Mouse (Mus musculus): ENCODE data around the gene Nav1. TPM values are rescaled to one million over a fixed set of nuclear protein-coding genes. Genes with fewer than 3 reads are reported as not detected.
A peak's percentile ranks its signal among the peaks of the same experiment; 100 is the strongest.

The Nav1 gene
- polyA plus RNA-seq, 1 experiment: 26.8 TPM

DNA sequence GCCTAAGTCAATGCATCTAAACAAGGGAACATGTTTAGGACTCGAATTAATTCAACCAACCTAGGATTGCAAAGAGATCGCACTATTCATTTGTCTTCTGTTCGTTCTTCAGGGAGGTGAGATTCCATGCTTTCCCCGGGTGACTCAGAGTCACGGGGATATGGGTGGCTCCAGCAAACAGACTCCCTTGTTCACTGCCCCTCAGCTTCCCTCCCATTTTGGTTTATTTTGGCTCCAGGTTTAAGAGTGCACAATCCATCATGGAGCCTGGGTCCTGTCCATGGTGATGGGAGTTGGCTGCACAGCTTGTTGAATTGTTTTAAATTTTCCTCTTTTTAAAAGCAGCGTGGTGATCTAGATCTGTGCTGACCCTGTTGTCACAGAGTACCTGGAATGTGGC, 123.1 kb downstream of the Nav1 start:
- DNase-seq: no peak
- no peak overlapping the region for H3K4me3 ChIP-seq (replicated peaks; ENCODE audit: insufficient read depth, low read depth, low read length)
- H3K4me1 ChIP-seq (ENCODE audit: control insufficient read depth, insufficient read depth, low read length): no peaks in the 10 kb centered on the region
- TF ChIP-seq POLR2A (IDR thresholded peaks at IDR 0.05; ENCODE audit: borderline replicate concordance, insufficient read depth, low read length): no peak
- no peak for TF ChIP-seq CTCF (IDR thresholded peaks at IDR 0.05; ENCODE audit: borderline replicate concordance, insufficient read depth, low read depth, low read length)
- WGBS: 96% methylated on average over 6 of the region's 6 CpGs
- H3K27me3 ChIP-seq (ENCODE audit: control insufficient read depth, insufficient read depth, low read length): no peaks in the 10 kb centered on the region
- H3K27ac ChIP-seq (ENCODE audit: insufficient read depth, low read length): no peak overlapping the region

DNA sequence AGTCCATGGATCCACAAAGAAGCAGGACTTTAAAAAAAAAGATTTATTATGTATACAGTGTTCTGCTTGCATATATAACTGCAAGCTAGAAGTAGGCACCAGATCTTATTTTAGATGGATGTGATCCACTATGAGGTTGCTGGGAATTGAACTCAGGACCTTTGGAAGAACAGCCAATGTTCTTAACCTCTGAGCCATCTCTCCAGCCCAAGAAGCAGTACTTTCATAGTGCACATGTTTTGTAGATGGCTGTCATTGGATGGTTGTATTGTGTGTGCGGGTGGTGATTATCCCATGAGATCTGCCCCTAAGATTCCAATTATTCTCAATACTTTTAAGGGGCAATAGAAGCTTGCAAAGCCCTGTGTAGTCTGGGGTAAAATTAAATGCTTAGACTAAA, 124.4 kb downstream of the Nav1 start:
- no peak for DNase-seq
- TF ChIP-seq POLR2A (IDR thresholded peaks at IDR 0.05; ENCODE audit: borderline replicate concordance, insufficient read depth, low read length) (no peak), CTCF (IDR thresholded peaks at IDR 0.05; ENCODE audit: borderline replicate concordance, insufficient read depth, low read depth, low read length) (no peak)
- 100% methylated on average over 1 of the region's 1 CpGs for WGBS
- no peak overlapping the region for H3K27ac ChIP-seq (ENCODE audit: insufficient read depth, low read length)
- H3K4me1 ChIP-seq (ENCODE audit: control insufficient read depth, insufficient read depth, low read length): no peaks in the 10 kb centered on the region; the same call in 1 of the 2 replicates
- H3K27me3 ChIP-seq (ENCODE audit: control insufficient read depth, insufficient read depth, low read length): no peaks in the 10 kb centered on the region
- no peak overlapping the region for H3K4me3 ChIP-seq (replicated peaks; ENCODE audit: insufficient read depth, low read depth, low read length)

DNA sequence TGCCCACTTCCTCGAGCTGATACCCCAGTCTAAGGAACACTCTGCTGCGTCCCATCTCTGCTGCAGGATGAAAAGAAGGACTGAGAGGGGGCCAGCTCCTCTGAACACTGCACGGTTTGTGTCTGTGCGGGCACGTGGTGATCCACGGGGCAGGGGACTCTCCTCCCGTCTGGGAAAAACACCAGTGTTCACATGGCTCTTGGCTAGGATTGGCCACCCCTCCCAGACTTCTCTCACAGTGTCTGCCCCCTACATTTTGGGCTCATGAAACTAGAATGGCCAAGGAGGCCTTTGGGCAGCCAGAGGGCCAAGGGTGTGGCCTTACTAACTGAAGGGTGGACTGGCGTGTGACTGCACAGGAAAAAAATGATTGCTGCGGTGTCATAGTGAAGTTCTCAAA, 125.4 kb downstream of the Nav1 start:
- TF ChIP-seq POLR2A (IDR thresholded peaks at IDR 0.05; ENCODE audit: borderline replicate concordance, insufficient read depth, low read length) (no peak), CTCF (IDR thresholded peaks at IDR 0.05; ENCODE audit: borderline replicate concordance, insufficient read depth, low read depth, low read length) (no peak)
- H3K27ac ChIP-seq (ENCODE audit: insufficient read depth, low read length): no peak overlapping the region
- H3K27me3 ChIP-seq (ENCODE audit: control insufficient read depth, insufficient read depth, low read length): no peaks in the 10 kb centered on the region
- H3K4me1 ChIP-seq (ENCODE audit: control insufficient read depth, insufficient read depth, low read length): no peaks in the 10 kb centered on the region; the same call in 1 of the 2 replicates
- no peak overlapping the region for H3K4me3 ChIP-seq (replicated peaks; ENCODE audit: insufficient read depth, low read depth, low read length)
- 77% methylated on average over 9 of the region's 9 CpGs for WGBS
- DNase-seq: peak in 1 of 2 experiments; percentile 13

DNA sequence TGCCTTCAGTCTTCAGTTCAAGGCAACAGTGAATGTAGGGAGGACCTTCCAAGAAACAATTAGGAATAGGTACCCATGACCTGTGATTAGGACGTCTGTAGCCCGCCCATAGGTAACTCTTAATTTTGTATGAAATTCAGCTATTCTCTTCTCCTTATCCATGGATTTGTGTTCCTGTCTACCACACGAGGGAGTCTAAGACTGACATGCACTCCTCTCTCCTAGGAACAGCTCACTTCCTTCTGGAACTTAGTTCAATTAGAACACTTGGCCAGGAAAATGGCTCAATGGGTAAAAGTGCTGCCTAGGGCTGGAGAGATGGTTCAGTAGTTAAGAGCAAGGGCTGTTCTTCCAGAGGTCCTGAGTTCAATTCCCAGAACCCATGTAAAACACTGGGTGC, 126.3 kb downstream of the Nav1 start:
- 78% methylated on average over 3 of the region's 3 CpGs for WGBS
- Histone ChIP-seq H3K27me3 (ENCODE audit: control insufficient read depth, insufficient read depth, low read length) (no peaks in the 10 kb centered on the region), H3K4me1 (ENCODE audit: control insufficient read depth, insufficient read depth, low read length) (no peaks in the 10 kb centered on the region; the same call in 1 of the 2 replicates), H3K4me3 (replicated peaks; ENCODE audit: insufficient read depth, low read depth, low read length) (no peak overlapping the region), H3K27ac (ENCODE audit: insufficient read depth, low read length) (no peak overlapping the region)
- no peak for DNase-seq
- TF ChIP-seq POLR2A (IDR thresholded peaks at IDR 0.05; ENCODE audit: borderline replicate concordance, insufficient read depth, low read length) (no peak), CTCF (IDR thresholded peaks at IDR 0.05; ENCODE audit: borderline replicate concordance, insufficient read depth, low read depth, low read length) (no peak)

DNA sequence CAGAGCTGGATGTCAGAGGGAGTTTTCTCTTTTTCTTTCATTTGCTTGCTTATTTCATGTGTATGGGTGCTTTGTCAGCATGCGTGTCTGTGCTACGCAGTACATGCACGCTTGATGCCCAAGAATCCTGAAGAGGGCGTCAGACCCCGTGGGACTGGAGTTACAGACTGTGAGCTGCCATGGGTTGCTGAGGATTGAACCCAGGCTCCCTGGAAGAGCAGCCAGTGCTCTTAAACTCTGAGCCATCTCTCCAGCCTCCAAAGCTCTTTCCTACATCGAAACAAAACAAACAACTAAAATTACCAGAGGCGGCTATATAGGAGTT, 131.6 kb downstream of the Nav1 start:
- 94% methylated on average over 7 of the region's 7 CpGs for WGBS
- Histone ChIP-seq H3K27ac (ENCODE audit: insufficient read depth, low read length) (no peak overlapping the region), H3K4me1 (ENCODE audit: control insufficient read depth, insufficient read depth, low read length) (no peaks in the 10 kb centered on the region; the same call in 1 of the 2 replicates), H3K27me3 (ENCODE audit: control insufficient read depth, insufficient read depth, low read length) (no peaks in the 10 kb centered on the region), H3K4me3 (replicated peaks; ENCODE audit: insufficient read depth, low read depth, low read length) (no peak overlapping the region)
- no peak for DNase-seq
- TF ChIP-seq POLR2A (IDR thresholded peaks at IDR 0.05; ENCODE audit: borderline replicate concordance, insufficient read depth, low read length): no peak
- no peak for TF ChIP-seq CTCF (IDR thresholded peaks at IDR 0.05; ENCODE audit: borderline replicate concordance, insufficient read depth, low read depth, low read length)

DNA sequence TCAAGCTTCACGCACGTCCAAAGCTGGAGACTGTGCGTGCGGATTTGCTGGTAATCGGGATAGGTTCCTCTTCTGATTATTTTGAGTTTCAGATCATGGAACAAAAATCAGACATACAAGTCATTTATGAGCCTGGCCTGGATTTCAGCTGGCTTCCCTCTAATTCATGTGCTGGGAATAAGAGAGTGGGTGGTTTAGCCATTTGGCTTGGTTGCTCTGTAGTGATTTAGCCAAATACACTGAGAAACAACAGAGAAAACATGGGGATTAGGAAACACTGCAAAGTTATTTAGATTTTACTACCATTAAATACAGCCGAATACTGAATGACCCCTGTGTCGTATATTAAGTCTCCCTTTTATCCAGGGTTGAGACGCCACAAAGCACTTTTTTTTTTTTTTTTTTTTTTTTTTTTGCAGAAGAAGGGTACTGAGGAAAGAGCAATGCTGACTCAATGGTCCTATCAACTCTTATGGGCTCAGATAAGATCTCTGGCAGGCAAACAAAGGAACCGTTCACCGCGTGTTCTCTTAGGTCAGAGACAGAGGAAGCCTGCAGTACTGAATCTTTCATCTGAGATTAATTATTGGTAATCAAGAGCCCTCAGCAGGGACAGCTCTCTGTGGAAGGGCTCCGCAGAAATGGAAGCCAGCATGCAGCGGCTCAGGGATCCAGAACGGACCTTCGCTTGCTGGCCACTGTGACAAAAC, 132.1 kb downstream of the Nav1 start:
- H3K27me3 ChIP-seq (ENCODE audit: control insufficient read depth, insufficient read depth, low read length): no peaks in the 10 kb centered on the region
- H3K4me3 ChIP-seq (replicated peaks; ENCODE audit: insufficient read depth, low read depth, low read length): no peak overlapping the region
- H3K4me1 ChIP-seq (ENCODE audit: control insufficient read depth, insufficient read depth, low read length): no peaks in the 10 kb centered on the region; the same call in 1 of the 2 replicates
- 91% methylated on average over 15 of the region's 15 CpGs for WGBS
- no peak for TF ChIP-seq CTCF (IDR thresholded peaks at IDR 0.05; ENCODE audit: borderline replicate concordance, insufficient read depth, low read depth, low read length)
- no peak for TF ChIP-seq POLR2A (IDR thresholded peaks at IDR 0.05; ENCODE audit: borderline replicate concordance, insufficient read depth, low read length)
- H3K27ac ChIP-seq (ENCODE audit: insufficient read depth, low read length): no peak overlapping the region
- DNase-seq: no peak

DNA sequence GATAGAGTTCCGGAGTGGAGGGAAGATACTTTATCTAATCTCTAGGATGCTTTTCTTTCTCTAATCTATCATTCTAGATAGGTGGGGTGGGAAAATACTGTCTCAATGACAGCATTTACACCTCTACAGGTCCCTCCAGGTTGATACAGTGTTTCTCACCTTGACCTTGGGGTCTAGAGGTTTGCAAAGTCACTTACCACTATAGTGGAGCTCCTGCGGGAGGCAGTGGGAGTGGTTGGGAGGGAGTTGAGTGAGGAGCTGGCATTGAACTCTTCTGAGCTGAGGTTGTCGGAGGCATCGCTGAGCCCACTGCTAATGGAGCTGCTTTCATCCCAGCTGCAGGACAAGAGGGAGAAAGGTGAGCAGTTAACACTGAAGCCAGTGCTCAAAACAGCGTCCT, 134.6 kb downstream of the Nav1 start:
- Histone ChIP-seq H3K27me3 (ENCODE audit: control insufficient read depth, insufficient read depth, low read length) (no peaks in the 10 kb centered on the region), H3K4me3 (replicated peaks; ENCODE audit: insufficient read depth, low read depth, low read length) (no peak overlapping the region), H3K27ac (ENCODE audit: insufficient read depth, low read length) (no peak overlapping the region), H3K4me1 (ENCODE audit: control insufficient read depth, insufficient read depth, low read length) (no peaks in the 10 kb centered on the region)
- 88% methylated on average over 5 of the region's 5 CpGs for WGBS
- DNase-seq: no peak
- no peak for TF ChIP-seq CTCF (IDR thresholded peaks at IDR 0.05; ENCODE audit: borderline replicate concordance, insufficient read depth, low read depth, low read length)
- no peak for TF ChIP-seq POLR2A (IDR thresholded peaks at IDR 0.05; ENCODE audit: borderline replicate concordance, insufficient read depth, low read length)

DNA sequence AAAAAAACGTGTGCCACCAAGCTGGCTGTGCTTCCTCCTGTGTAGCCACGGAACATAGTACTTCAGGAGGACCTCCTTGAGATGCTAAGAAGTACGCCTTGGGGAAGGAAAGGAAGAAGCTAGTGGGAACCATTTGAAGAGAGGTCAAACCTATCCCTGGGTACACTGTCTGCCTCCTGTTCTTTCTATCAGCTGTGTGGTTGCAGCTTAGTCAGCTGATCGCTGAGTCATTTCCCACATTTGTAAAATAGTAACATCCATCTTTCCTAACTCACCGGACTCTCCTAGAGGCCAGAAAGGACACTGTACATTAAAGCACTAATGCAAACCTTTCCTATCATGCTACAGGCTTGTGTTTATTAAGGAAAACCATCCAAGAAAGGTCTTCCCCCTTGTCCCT, 135.4 kb downstream of the Nav1 start:
- H3K4me1 ChIP-seq (ENCODE audit: control insufficient read depth, insufficient read depth, low read length): no peaks in the 10 kb centered on the region
- no peaks in the 10 kb centered on the region for H3K27me3 ChIP-seq (ENCODE audit: control insufficient read depth, insufficient read depth, low read length)
- DNase-seq: no peak
- no peak overlapping the region for H3K4me3 ChIP-seq (replicated peaks; ENCODE audit: insufficient read depth, low read depth, low read length)
- no peak overlapping the region for H3K27ac ChIP-seq (ENCODE audit: insufficient read depth, low read length)
- WGBS: 90% methylated on average over 5 of the region's 5 CpGs
- TF ChIP-seq POLR2A (IDR thresholded peaks at IDR 0.05; ENCODE audit: borderline replicate concordance, insufficient read depth, low read length) (no peak), CTCF (IDR thresholded peaks at IDR 0.05; ENCODE audit: borderline replicate concordance, insufficient read depth, low read depth, low read length) (no peak)
